Mouse (Mus musculus): Measurements from ENCODE around the gene 4930404H24Rik.

GRCm38 (mm10) chr2:153522270-153522669 lies 29.7 kb downstream of the 4930404H24Rik start:
- TF ChIP-seq CTCF (IDR thresholded peaks at IDR 0.05; ENCODE audit: extremely low read depth, insufficient read depth, low read length), result no peak
- no peak for TF ChIP-seq POLR2A (IDR thresholded peaks at IDR 0.05; ENCODE audit: extremely low read depth, insufficient read depth, low read length)

Measured in cortical plate, adult 2 months (tissue).